Mouse (Mus musculus) cerebellum, adult (tissue): ENCODE measurements around the gene Lrg1.

Source experiments
- ATAC-seq: cut with Nextera tagmentation; 2 replicates; pipeline ENCODE4 v1.9.2; 2017; ENCODE audit warnings: mild to moderate bottlenecking, moderate library complexity, mixed read lengths; ENCODE audit not compliant: insufficient number of reproducible peaks, low FRiP score, low TSS enrichment

The Lrg1 gene

GRCm38 (mm10) chr17:56137839-56138613 lies 16.2 kb upstream of the Lrg1 start:
- ATAC-seq = no peak

DNA sequence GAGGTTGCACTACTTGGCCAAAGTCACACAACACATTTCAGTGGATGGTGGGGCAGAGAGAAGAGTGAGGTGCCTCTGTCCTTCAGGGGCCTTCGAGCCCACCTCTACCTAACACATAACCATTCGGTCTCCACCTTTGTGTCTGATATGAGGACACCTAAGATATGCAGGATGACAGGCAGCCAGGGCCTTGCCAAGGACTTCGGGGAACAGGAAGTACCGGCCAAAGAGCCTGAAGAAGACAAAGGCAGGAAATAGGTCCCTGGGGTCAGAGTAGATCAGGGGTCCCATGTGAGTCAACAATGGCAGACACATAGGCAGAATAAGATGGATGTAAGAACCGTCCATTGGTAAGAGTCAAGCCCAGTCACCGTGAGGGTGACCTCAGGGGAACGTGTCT lies 14.8 kb upstream of the Lrg1 start:
- ATAC-seq = no peak

DNA sequence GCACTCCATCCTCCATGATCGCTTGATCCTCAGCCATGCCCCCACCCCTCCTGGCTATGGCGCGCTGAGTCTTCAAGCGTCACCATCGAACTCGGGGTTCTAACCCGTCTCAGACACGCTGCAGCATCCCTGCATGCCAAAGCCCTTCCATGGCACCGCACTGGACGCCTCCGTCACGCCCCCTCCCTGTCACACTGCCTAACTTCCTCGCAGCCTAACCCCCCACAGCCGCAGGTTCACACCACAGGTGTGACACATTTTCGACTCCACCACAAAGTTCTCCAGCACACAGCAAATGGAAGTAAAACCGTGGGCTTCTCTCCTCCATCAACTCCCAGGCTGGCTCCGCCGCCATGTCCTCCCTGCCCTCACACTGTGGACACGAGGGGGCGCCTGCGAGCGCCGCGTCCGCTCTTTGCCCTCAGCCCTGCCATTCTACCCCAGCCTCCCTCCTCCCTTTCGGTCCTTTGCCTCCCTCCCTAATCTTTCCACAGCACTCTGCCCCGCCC lies 12.7 kb upstream of the Lrg1 start:
- no peak for ATAC-seq

DNA sequence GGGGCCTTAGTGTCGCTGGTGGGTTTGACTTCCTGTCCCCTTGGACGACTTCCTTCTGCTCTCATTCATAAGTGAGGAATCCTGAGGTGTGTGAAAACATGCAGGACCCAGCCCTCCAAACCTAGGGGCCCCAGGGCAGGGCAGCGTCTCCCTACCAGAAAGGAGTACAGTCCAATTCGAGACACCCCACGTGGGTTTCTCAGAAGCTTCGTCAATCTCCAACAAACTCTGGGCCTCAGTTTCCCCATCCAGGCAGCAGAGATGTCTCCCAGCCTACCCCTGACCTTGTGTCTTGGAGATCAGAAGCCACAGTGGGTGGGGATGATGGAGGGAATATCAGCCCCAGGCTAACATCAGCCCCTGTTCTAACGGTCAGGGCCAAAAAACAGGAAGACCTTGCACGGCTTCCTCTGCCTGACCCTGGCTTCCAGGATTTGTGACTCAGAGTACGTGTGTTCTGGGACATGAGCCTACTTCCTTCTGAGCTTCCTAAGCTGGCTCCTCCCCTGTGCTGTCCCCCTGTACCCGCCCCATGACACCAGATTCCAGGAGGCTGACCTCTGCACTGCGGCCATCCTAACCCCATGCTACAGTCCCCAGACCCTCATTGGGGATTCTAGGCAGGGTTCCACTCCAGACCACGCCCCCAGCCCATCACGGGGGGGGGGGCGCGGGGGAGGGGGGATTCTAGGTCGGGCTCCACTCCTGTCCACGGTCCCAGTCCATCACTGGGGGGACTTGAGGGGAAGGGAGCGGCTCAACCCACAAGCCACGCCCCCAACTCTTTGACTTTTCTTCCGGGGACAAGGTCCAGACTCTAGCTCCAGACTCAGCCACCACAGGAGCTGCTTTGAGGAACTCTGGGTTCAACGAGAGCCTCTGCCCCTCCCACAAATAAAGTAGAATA lies 11.9 kb upstream of the Lrg1 start:
- ATAC-seq = no peak

DNA sequence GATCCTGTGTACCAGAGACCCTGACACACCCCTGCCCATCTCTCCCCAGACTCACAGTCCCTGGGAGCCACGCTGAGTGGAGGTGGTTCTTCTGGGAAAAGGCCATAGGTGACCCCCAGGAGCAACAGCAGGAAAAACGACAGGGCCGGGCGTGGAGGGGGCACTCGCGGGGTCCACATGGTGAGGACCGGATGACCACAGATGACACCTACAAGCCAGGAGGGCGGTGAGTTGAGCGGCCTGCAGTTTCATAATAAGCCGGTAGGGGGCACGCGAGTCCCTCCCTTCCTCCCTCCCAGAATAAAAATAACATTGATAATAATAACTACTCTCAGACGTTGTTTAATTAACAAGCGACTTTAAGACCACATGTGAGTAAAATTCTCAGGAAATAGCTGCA lies 10.9 kb upstream of the Lrg1 start:
- ATAC-seq = no peak

DNA sequence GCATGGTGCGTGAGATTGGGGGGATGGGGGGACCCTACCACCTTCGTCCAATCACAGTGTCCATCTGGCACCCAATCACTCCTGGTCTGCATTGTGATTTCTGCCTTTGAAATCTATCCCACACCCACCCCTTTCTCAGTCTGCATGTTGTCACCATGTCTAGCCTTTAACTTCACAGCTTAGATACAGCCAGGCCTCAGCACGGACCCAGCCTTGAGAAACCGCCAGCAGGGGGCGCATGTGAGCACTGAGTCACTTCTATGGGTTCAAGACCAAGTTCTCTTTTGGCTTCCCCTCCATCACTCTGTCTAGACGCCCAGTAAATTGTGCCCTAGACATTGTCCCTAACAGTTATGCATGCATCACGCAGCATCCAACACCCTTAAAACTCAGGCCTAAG lies 10.0 kb upstream of the Lrg1 start:
- no peak for ATAC-seq

DNA sequence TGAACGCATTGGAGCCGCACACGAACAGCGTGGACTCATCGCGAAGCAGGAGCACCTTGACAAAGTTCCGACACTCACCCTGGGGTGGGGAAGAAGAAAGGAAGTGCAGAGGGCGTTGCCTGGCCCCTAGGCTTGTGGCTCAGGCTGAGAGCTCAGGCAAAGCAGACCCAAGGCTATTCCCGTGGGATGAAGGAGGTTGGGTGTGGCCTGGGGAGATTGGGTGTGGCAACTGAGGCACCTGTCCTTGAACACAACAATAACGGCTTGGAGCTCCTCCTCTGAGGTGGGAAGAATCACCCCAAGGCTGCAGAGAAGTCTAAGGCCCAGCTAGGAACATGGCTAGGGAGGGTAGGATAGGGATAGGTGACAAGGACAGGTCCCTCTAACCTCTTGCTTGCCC lies 9.3 kb upstream of the Lrg1 start:
- ATAC-seq = no peak

GRCm38 (mm10) chr17:56128246-56128645 lies 6.4 kb upstream of the Lrg1 start:
- no peak for ATAC-seq

GRCm38 (mm10) chr17:56126175-56126574 lies 4.4 kb upstream of the Lrg1 start:
- ATAC-seq = no peak

- no peak for ATAC-seq
Measured at GRCm38 (mm10) chr17:56125276-56125630, 3.5 kb upstream of the Lrg1 start.

GRCm38 (mm10) chr17:56124377-56125275 lies 2.8 kb upstream of the Lrg1 start:
- no peak for ATAC-seq

GRCm38 (mm10) chr17:56123681-56124340 lies 2.0 kb upstream of the Lrg1 start:
- ATAC-seq = no peak

DNA sequence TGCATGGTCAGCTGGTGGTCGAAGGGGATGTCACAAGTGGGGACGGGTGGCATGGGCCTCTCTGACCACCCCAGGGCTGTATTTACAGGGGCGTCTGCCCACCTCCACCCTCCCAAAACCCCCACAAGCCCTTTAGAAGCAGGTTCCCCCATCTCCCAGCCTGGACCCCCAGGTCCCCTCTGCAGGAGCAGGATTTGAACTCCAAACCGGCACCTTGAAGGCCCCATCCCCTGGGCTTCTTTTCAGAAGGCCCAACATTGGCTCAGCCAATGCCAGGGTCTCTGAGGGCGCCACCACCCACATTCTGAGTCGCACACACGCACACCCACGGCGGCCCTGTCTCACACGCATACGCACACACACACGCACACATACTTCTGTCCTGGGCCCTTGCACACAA lies 1.4 kb upstream of the Lrg1 start:
- ATAC-seq = no peak

- ATAC-seq = peak; percentile 1; the same call in 1 of the 2 replicates
Measured at GRCm38 (mm10) chr17:56119981-56120880, 1.6 kb downstream of the Lrg1 start.

DNA sequence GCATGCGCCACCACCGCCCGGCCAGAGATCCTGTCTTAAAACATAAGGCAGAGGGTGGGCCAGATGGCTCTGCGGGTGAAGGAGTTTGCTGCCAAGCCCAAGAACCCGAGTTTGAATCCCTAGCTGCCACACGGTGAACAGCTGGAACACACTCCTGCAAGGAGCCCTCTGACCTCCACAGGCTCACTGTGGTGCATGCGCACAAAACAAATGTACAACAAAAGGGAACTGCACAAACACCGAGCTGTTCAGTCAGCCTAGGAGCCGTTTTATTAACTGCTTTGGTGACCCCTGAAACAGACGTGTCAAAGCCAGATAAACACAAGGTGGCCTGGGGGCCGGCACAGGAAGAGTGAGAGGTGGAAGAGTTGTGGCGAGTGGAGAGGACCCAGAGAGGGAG lies 2.4 kb downstream of the Lrg1 start:
- no peak for ATAC-seq

DNA sequence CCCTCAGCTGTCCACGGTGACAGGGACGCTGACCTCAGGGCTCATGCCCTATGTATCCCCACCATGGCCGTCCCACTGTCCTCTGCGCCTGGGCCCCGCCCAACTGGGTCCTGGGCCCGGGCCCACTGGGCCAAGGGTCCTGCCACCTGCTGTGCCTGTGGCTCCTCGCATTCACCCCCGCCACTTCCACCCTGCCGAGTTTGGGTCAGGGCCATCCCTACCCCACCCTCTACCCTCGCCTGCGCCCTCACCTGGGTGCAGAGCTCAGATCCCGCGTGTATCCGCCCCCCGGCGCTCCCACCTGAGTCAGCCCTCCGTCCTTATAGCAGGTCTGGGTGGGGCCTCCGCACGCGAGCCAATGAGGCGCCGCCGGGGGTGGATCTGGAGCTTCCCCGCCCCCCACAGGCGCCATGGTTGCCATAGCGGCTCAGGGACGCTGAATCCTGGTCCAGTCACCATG lies 4.5 kb downstream of the Lrg1 start, which contains the start of gene Plin5:
TSS of gene Plin5 (minus strand) at position 346 of the 460 bp plus-strand sequence.
- no peak for ATAC-seq

- ATAC-seq = no peak
Measured at GRCm38 (mm10) chr17:56116193-56116592, 5.6 kb downstream of the Lrg1 start.

GRCm38 (mm10) chr17:56112743-56113142 lies 9.1 kb downstream of the Lrg1 start:
- ATAC-seq = no peak

DNA sequence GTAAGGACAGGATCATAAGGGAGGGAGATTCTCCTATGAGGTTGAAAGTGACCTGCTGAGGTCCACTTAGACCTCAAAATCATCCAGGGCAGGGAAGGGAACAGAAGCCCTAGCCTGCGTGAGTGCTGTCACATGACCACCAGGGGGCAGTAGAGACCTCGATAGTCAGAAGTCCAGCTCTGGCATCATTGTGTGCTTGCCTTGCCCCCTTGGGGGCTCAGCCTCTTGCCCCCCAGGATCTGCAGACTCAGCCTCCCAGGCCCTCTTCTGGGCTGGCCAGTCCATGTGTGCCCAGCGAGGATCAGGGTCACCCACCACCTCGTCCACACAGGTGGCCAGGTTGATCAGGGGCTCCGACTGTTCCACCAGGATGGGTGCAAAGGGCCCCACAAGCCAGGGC lies 9.9 kb downstream of the Lrg1 start:
- ATAC-seq = peak; percentile 40; the same call in 1 of the 2 replicates
